Mouse (Mus musculus) C2C12 (cell line): ENCODE results near the gene Fasl.

Source experiments
- CEBPB ChIP-seq: IDR thresholded peaks from one replicate; pipeline ENCODE4 v1.6.1; 2011; ENCODE audit warnings: low read depth, mild to moderate bottlenecking, control low read depth, moderate library complexity
- CTCF ChIP-seq: IDR thresholded peaks from one replicate; pipeline ENCODE4 v1.5.1; 2011; ENCODE audit not compliant: control insufficient read depth, insufficient read depth, insufficient read length
- MAX ChIP-seq: IDR thresholded peaks from one replicate; pipeline ENCODE4 v1.6.1; 2011; ENCODE audit warnings: mild to moderate bottlenecking, control low read depth
- MYOD1 ChIP-seq: IDR thresholded peaks from one replicate; pipeline ENCODE4 v1.6.1; 2011; ENCODE audit warnings: low read depth; ENCODE audit not compliant: control insufficient read depth, insufficient read length
- MYOG ChIP-seq: IDR thresholded peaks from one replicate; pipeline ENCODE4 v1.6.1; 2011; ENCODE audit not compliant: control insufficient read depth, insufficient read length; ENCODE audit errors: extremely low read depth
- USF1 ChIP-seq: IDR thresholded peaks from one replicate; pipeline ENCODE4 v1.6.1; 2011; ENCODE audit warnings: low read depth, mild to moderate bottlenecking, control low read depth, moderate library complexity

DNA sequence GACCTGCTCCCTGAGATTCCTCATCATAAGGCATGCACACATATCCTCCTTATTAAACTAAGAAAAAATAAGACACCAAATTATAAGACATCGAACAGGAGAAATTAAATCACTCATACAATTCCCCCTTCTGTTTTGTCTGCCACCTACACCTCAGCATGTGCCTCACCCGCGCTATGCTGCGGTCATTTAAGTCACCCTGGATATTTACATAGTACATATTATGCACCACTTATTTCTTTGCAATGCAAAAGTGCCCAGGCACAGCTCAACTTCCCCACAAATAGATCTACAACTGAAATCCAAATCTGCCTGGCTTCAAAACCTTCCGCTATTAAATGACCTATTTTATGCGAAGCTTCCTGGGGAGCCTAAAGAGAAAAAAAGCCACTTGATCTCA is 39.6 kb downstream of the Fasl start:
- TF ChIP-seq CTCF (no peak), MYOD1 (no peak), MYOG (no peak), USF1 (no peak), MAX (no peak), CEBPB (no peak)
